Mouse (Mus musculus): ENCODE measurements around the gene Tmem132e. TPM values are rescaled to one million over a fixed set of nuclear protein-coding genes. Genes with fewer than 3 reads are reported as not detected.
A peak's percentile ranks its signal among the peaks of the same experiment; 100 is the strongest.

The Tmem132e gene
- polyA plus RNA-seq (2016; fragmentation: Nextera tagmentation; extraction: Ambion mirVana): 0.70 and 0.76 TPM in 2 replicates

DNA sequence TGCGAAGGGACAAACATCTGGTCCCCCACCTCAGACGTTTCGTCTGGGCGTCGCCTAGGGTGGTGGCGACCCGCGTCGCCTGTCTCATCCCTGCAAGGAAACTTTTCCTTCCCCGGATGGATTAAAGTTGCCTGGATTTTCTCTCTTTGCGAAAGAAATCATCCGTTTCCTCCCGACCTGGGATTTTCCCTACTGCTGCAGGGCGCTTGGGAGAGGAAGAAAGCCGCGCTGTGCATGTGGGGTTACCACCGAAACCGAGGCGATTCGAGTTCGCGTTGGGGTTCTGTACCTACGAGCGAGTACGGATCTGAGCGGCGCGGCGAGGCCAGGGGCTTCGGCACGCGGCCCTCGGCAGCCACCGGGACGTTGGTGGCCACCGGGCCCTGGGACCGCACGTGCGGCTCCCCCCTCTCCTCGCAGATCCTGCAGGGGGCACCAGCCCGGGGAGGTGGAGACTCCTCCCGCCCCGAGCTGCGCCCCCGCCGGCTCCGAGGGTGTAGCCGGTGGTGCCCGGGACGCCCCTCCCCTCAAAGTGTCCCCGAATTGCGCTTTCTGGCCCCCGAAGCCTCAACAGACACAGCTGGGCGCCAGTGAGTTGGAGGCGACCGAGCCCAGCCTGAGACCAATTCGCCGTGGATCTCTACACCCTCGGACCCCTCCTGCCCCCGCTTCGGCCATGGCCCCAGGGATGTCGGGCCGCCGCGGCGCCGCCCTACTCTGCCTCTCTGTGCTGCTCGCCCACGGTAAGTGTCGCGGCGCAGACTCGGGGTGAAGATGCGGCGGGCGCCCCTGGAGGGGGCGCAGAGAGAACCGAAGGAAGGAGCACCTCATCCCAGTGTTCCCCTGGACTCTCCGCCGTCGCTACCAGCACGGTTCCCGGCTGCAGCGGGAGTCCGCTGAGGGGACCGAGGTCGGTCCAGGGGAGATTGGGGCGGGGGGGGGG lies at the start of gene Tmem132e:
Gene Tmem132e, plus strand, starts transcription at position 530 of the 943 bp plus-strand sequence.
- under 1% methylated on average over 88 of the region's 88 CpGs for WGBS
- no peak within 1 kb of the TSS for H3K27ac ChIP-seq

GRCm38 (mm10) chr11:82339921-82340401 lies 48.7 kb upstream of the Tmem132e start:
- H3K9ac ChIP-seq (replicated peaks): no peak overlapping the region
- 14% methylated on average over 7 of the region's 7 CpGs for WGBS
- H3K9me3 ChIP-seq: no peaks in the 10 kb centered on the region
- no peaks in the 10 kb centered on the region for H3K36me3 ChIP-seq
- ATAC-seq (ENCODE audit: insufficient number of reproducible peaks, insufficient read depth, low FRiP score, low TSS enrichment, low read depth): no peak
- no peak overlapping the region for H3K4me2 ChIP-seq
- H3K4me1 ChIP-seq (replicated peaks): peaks cover 11% of the 10 kb centered on the region
- no peaks in the 10 kb centered on the region; the same call in 1 of the 2 replicates for H3K27me3 ChIP-seq
- H3K27ac ChIP-seq: no peak overlapping the region
- H3K4me3 ChIP-seq (replicated peaks): no peak overlapping the region

More for the DNA sequence above, at the start of gene Tmem132e:
- Histone ChIP-seq H3K36me3 (no peaks in the 10 kb centered on the region), H3K9me3 (no peaks in the 10 kb centered on the region), H3K4me2 (peak within 1 kb of the TSS; percentile 93), H3K9ac (replicated peaks) (peak within 1 kb of the TSS; percentile 51), H3K27me3 (peaks cover 100% of the 10 kb centered on the region), H3K4me1 (replicated peaks) (peaks cover 29% of the 10 kb centered on the region), H3K4me3 (replicated peaks) (peak within 1 kb of the TSS; percentile 59)
- ATAC-seq (ENCODE audit: insufficient number of reproducible peaks, insufficient read depth, low FRiP score, low TSS enrichment, low read depth): no peak

DNA sequence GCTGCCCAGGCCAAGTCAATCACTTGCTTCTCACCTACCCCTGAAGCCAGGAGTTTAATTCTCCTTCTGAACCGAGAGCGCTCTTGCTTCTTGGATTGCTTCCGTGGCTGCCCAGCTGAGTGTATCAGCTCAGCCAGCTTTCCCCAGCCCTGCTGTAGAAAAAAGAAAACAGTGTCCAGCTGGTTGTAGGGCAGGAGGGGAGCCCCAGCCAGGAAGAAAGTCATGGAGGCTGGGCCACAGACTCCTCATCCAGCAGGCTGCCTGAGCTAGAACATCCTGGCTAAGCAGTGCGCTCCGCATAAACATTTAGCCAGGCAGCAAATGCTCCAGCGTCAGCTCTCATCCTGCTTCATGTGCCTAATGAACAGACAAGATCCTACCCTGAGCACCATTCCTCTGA lies 48.3 kb upstream of the Tmem132e start:
- no peak for ATAC-seq (ENCODE audit: insufficient number of reproducible peaks, insufficient read depth, low FRiP score, low TSS enrichment, low read depth)
- Histone ChIP-seq H3K27ac (no peak overlapping the region), H3K36me3 (no peaks in the 10 kb centered on the region), H3K27me3 (no peaks in the 10 kb centered on the region; the same call in 1 of the 2 replicates), H3K9ac (replicated peaks) (no peak overlapping the region), H3K4me1 (replicated peaks) (peaks cover 11% of the 10 kb centered on the region), H3K4me3 (replicated peaks) (no peak overlapping the region), H3K9me3 (no peaks in the 10 kb centered on the region), H3K4me2 (no peak overlapping the region)
- 29% methylated on average over 6 of the region's 6 CpGs for WGBS

GRCm38 (mm10) chr11:82340900-82341299 lies 47.8 kb upstream of the Tmem132e start:
- Histone ChIP-seq H3K27me3 (no peaks in the 10 kb centered on the region; the same call in 1 of the 2 replicates), H3K4me3 (replicated peaks) (no peak overlapping the region), H3K4me2 (no peak overlapping the region), H3K27ac (no peak overlapping the region), H3K9ac (replicated peaks) (no peak overlapping the region), H3K9me3 (no peaks in the 10 kb centered on the region), H3K4me1 (replicated peaks) (peaks cover 11% of the 10 kb centered on the region), H3K36me3 (no peaks in the 10 kb centered on the region)
- ATAC-seq (ENCODE audit: insufficient number of reproducible peaks, insufficient read depth, low FRiP score, low TSS enrichment, low read depth): no peak
- 50% methylated on average over 2 of the region's 2 CpGs for WGBS

DNA sequence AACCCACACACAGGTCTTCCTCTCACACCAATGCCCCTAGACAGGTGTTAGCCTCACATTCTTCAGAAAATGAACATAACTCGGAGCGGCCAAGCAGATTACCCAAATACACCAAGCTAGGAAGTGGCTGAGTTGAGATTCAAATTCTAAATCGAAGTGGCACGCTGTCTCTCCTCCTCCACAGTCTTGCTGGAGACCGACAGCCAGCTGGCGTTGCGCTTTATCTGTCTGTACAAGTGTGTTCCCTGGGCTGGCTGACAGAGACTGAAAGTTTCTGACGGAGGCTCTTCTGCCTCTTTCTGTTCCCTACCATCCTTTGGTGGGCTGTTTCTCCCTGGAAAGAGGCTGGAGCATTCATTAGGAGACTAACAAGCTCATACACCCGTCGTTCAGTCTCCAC lies 37.7 kb upstream of the Tmem132e start:
- H3K36me3 ChIP-seq: no peaks in the 10 kb centered on the region
- no peaks in the 10 kb centered on the region for H3K9me3 ChIP-seq
- H3K27ac ChIP-seq: no peak overlapping the region
- no peak for ATAC-seq (ENCODE audit: insufficient number of reproducible peaks, insufficient read depth, low FRiP score, low TSS enrichment, low read depth)
- no peak overlapping the region for H3K9ac ChIP-seq (replicated peaks)
- H3K4me3 ChIP-seq (replicated peaks): no peak overlapping the region
- peaks cover 3% of the 10 kb centered on the region; the same call in 1 of the 2 replicates for H3K27me3 ChIP-seq
- no peaks in the 10 kb centered on the region for H3K4me1 ChIP-seq (replicated peaks)
- 85% methylated on average over 10 of the region's 10 CpGs for WGBS
- no peak overlapping the region for H3K4me2 ChIP-seq

- H3K27ac ChIP-seq: no peak overlapping the region
- no peaks in the 10 kb centered on the region for H3K9me3 ChIP-seq
- no peak for ATAC-seq (ENCODE audit: insufficient number of reproducible peaks, insufficient read depth, low FRiP score, low TSS enrichment, low read depth)
- H3K4me1 ChIP-seq (replicated peaks): no peaks in the 10 kb centered on the region
- no peak overlapping the region for H3K9ac ChIP-seq (replicated peaks)
- no peaks in the 10 kb centered on the region for H3K36me3 ChIP-seq
- no peaks in the 10 kb centered on the region for H3K27me3 ChIP-seq
- no peak overlapping the region for H3K4me3 ChIP-seq (replicated peaks)
- no peak overlapping the region for H3K4me2 ChIP-seq
- 60% methylated on average over 11 of the region's 11 CpGs for WGBS
Measured at GRCm38 (mm10) chr11:82370151-82370550, 18.5 kb upstream of the Tmem132e start.

DNA sequence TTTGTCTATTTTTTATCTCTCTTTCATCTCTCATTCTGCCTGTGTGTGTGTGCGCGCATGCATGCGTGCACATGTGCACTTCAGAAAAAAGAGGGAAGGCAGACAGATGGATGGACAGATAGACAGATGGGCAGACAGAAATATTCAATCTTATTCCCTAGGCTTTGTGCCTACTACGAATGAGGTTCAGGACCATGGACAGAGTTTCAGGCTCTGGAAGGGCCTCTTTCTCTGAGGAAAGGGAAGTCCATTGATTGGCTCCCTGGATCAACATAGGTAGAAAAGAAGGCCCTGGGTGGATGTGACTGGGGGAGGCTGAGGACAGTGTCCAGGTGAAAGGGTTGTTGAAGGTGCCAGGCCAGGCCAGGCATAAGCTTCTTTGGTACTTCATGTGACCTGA lies 17.1 kb upstream of the Tmem132e start:
- Histone ChIP-seq H3K9ac (replicated peaks) (no peak overlapping the region), H3K27me3 (peaks cover 5% of the 10 kb centered on the region; the same call in 1 of the 2 replicates), H3K4me1 (replicated peaks) (no peaks in the 10 kb centered on the region), H3K4me2 (no peak overlapping the region), H3K4me3 (replicated peaks) (no peak overlapping the region), H3K9me3 (no peaks in the 10 kb centered on the region), H3K27ac (no peak overlapping the region), H3K36me3 (no peaks in the 10 kb centered on the region)
- no peak for ATAC-seq (ENCODE audit: insufficient number of reproducible peaks, insufficient read depth, low FRiP score, low TSS enrichment, low read depth)
- WGBS: 70% methylated on average over 4 of the region's 4 CpGs

GRCm38 (mm10) chr11:82380606-82381202 lies 8.0 kb upstream of the Tmem132e start:
- H3K4me2 ChIP-seq: no peak overlapping the region
- ATAC-seq (ENCODE audit: insufficient number of reproducible peaks, insufficient read depth, low FRiP score, low TSS enrichment, low read depth): 0 out of 2 replicates have a peak, but pooled peaks have one; percentile 31
- H3K36me3 ChIP-seq: no peaks in the 10 kb centered on the region
- peaks cover 10% of the 10 kb centered on the region for H3K4me1 ChIP-seq (replicated peaks)
- H3K27me3 ChIP-seq: peaks cover 66% of the 10 kb centered on the region
- H3K9me3 ChIP-seq: no peaks in the 10 kb centered on the region
- 55% methylated on average over 3 of the region's 3 CpGs for WGBS
- H3K9ac ChIP-seq (replicated peaks): no peak overlapping the region
- no peak overlapping the region for H3K4me3 ChIP-seq (replicated peaks)
- H3K27ac ChIP-seq: no peak overlapping the region

DNA sequence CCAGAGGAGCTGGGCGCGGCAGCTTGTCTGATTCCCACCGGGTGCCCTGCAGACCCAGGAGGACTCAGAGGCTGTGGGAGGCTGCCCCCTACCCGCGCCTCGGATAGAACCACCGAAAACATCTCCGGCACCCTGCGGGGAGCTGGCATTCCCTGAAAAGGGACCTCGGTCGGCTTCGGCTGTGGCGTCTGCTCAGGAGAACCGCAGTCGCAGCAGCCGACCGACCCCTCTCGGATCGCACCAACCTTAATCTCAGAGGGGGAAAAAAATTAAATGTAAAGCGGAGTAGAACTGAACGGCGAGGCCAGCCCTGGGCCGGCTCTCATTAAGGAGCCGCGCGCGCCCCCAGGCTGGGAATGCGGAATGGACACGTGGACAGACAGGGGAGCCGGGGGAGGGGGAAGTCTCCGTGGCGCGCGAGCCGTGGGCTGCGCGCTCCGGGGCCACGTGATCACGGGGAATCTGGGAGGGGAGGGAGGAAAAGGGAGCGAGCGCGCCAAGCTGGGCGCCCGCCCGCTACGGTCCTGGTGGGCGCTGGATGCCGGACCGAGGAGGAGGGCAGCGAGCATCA lies 1.6 kb upstream of the Tmem132e start:
- Histone ChIP-seq H3K9ac (replicated peaks) (peak overlapping the region; percentile 44; the same call in 1 of the 2 replicates), H3K9me3 (no peaks in the 10 kb centered on the region), H3K4me2 (peak overlapping the region; percentile 93), H3K36me3 (no peaks in the 10 kb centered on the region), H3K4me3 (replicated peaks) (peak overlapping the region; percentile 59), H3K4me1 (replicated peaks) (peaks cover 29% of the 10 kb centered on the region), H3K27ac (no peak overlapping the region), H3K27me3 (peaks cover 98% of the 10 kb centered on the region)
- peak; percentile 64; the same call in 1 of the 2 replicates for ATAC-seq (ENCODE audit: insufficient number of reproducible peaks, insufficient read depth, low FRiP score, low TSS enrichment, low read depth)
- WGBS: under 1% methylated on average over 50 of the region's 51 CpGs

DNA sequence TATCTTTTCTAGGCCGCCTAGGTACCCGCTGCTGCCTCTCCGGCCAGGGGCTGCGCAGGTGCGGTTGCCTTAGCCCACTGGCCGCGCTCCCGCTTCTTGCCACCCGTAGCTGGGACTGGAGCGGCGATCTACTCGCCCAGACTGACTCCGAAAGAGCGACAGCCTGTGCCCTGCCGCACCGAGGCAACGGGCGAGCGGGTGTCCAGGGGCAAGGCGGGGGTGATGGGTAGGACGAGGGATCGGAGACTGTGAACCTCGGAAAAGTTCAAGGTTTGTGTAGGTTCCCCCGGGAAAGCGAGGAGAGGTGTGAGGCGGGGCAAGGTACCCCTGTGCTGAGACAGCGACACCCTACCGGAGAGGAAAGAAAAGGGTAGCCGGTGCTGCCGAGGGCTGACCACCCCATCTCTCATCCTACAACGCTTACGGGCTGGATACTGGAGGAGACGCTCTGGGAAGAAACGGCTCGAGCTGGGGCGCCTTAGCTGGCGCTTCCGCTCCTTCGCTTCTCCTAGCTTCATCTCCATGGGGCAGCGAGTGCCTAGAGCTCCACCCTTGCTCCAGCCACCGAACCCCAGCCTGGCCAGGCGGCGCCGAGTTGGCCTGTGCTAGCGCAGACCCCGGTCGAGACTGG lies 874 bp upstream of the Tmem132e start:
- Histone ChIP-seq H3K4me1 (replicated peaks) (peaks cover 29% of the 10 kb centered on the region), H3K4me3 (replicated peaks) (peak overlapping the region; percentile 59), H3K27ac (no peak overlapping the region), H3K9ac (replicated peaks) (peak overlapping the region; percentile 44; the same call in 1 of the 2 replicates), H3K36me3 (no peaks in the 10 kb centered on the region), H3K27me3 (peaks cover 100% of the 10 kb centered on the region), H3K9me3 (no peaks in the 10 kb centered on the region), H3K4me2 (peak overlapping the region; percentile 93)
- WGBS: under 1% methylated on average over 46 of the region's 47 CpGs
- ATAC-seq (ENCODE audit: insufficient number of reproducible peaks, insufficient read depth, low FRiP score, low TSS enrichment, low read depth): no peak

All from limb, embryonic 12.5 days (tissue).